15 mouse cellular contexts compared by ENCODE assay signal in the genomic region with DNA sequence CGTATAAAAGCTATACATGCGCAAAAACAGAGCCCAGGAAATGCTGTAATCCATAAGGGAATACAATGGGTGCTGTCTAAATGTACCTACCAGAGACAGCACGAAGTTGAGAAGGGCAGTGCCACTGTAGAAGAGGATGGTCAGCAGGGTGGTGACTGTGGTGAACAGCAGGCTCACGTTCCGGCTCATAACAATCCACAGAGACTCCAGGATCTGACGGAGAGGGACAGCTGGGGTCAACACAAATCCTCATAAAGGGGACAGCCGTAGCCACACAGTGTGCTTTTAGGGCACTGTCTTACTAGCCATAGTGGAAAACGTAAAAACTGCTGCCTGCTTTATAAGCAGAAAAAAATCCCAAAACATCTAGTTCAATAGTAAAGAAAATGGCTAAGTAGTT.
"Had no signal": no experiment of that assay in that cellular context is flagged by ENCODE, and none has a peak within 500 bp of the region (broad histone marks: within the 10 kb centered on the region; RNA-seq: fewer than 3 reads in every experiment).

No protein-coding gene starts in this region.

- ATAC-seq: midbrain, embryonic 13.5 days; midbrain, embryonic 15.5 days had no signal

- DNase-seq: lung, adult 18-20 months; lung, embryonic 14.5 days; lung, postnatal 10 days; lung, postnatal 4 days; right cerebral cortex, postnatal 14 days; thymus, adult 2 months; thymus, postnatal 25 days; thymus, postnatal 4 days had no signal

- H3K4me2 ChIP-seq: lung, embryonic 14.5 days; midbrain, embryonic 11.5 days; midbrain, embryonic 13.5 days; midbrain, embryonic 15.5 days; neural tube, embryonic 13.5 days; stomach, embryonic 15.5 days had no signal

- H3K4me3 ChIP-seq: midbrain, embryonic 13.5 days; midbrain, embryonic 15.5 days; neural tube, embryonic 13.5 days; stomach, embryonic 15.5 days had no signal

- H3K9me3 ChIP-seq: midbrain, embryonic 13.5 days; midbrain, embryonic 15.5 days; neural tube, embryonic 13.5 days; stomach, embryonic 15.5 days had no signal

- H3K4me1 ChIP-seq: midbrain, embryonic 13.5 days; midbrain, embryonic 15.5 days; neural tube, embryonic 13.5 days; stomach, embryonic 15.5 days had no signal

- H3K9ac ChIP-seq: liver, embryonic 14.5 days; lung, embryonic 14.5 days; midbrain, embryonic 13.5 days; midbrain, embryonic 15.5 days; neural tube, embryonic 13.5 days; stomach, embryonic 15.5 days had no signal

- H3K27me3 ChIP-seq: midbrain, embryonic 13.5 days; midbrain, embryonic 15.5 days; neural tube, embryonic 13.5 days; stomach, embryonic 15.5 days had no signal

- H3K27ac ChIP-seq: liver, embryonic 14.5 days; midbrain, embryonic 13.5 days; midbrain, embryonic 15.5 days; neural tube, embryonic 13.5 days; stomach, embryonic 15.5 days; stomach, postnatal 0 days had no signal
